Mouse (Mus musculus) hindbrain, postnatal 0 days (tissue): Measurements from ENCODE around the gene Plekho2. TPM values are rescaled to one million over a fixed set of nuclear protein-coding genes. Genes with fewer than 3 reads are reported as not detected.

Source experiments
- ATAC-seq: fragments of 200-750 bp; cut with Nextera tagmentation; 2 replicates; pipeline ENCODE4 v1.8.0; 2017; ENCODE audit warnings: mild to moderate bottlenecking, moderate TSS enrichment, moderate library complexity
- DNase-seq: peaks from one replicate; pipeline ENCODE4 v3.0.0-alpha.2; 2015; ENCODE audit warnings: low spot score
- H3K27ac ChIP-seq: fragments of 300-500 bp; sonication (generic); 2 replicates; pipeline ENCODE4 v1.5.1; 2014; ENCODE audit warnings: mild to moderate bottlenecking
- H3K27me3 ChIP-seq: fragments of 300-500 bp; sonication (generic); 2 replicates; pipeline ENCODE4 v1.6.1; 2014; ENCODE audit warnings: low read length, mixed read lengths; ENCODE audit not compliant: insufficient read depth
- H3K36me3 ChIP-seq: fragments of 300-500 bp; sonication (generic); 2 replicates; pipeline ENCODE4 v1.6.1; 2014; ENCODE audit warnings: low read length, mixed read lengths; ENCODE audit not compliant: insufficient read depth
- H3K4me1 ChIP-seq: fragments of 300-500 bp; sonication (generic); 2 replicates; pipeline ENCODE4 v1.6.1; 2014; ENCODE audit warnings: antibody characterized with exemption, low read length, mixed read lengths; ENCODE audit not compliant: insufficient read depth
- H3K4me2 ChIP-seq: fragments of 300-500 bp; sonication (generic); 2 replicates; pipeline ENCODE4 v1.6.1; 2014; ENCODE audit warnings: low read depth, mild to moderate bottlenecking, low read length, moderate library complexity, mixed read lengths
- H3K4me3 ChIP-seq: fragments of 300-500 bp; sonication (generic); 2 replicates; pipeline ENCODE4 v1.5.1; 2014; ENCODE audit warnings: low read length
- H3K9ac ChIP-seq: fragments of 300-500 bp; sonication (generic); replicated peaks from 2 replicates; pipeline ENCODE4 v1.6.1; 2014; ENCODE audit warnings: mild to moderate bottlenecking, low read length, moderate library complexity, mixed read lengths
- H3K9me3 ChIP-seq: fragments of 300-500 bp; sonication (generic); 2 replicates; pipeline ENCODE4 v1.6.1; 2016; ENCODE audit warnings: low read length, mixed read lengths
- CTCF ChIP-seq: IDR thresholded peaks from 2 replicates; pipeline ENCODE4 v1.5.1; 2016; ENCODE audit warnings: antibody characterized with exemption, control low read depth, low read depth
- WGBS: fragments of 180-500 bp; shearing (Covaris S2); extraction: QIAGEN DNeasy Blood & Tissue Kit; methylation state at CpG from one replicate; pipeline ENCODE4 v1.1.7; 2014; 5-methylcytosine and 5-hydroxymethylcytosine counted together
- polyA plus RNA-seq: library from polyadenylated mRNA; unstranded; fragments of >200 nt; fragmentation: Nextera tagmentation; extraction: Ambion mirVana; gene quantifications from 2 replicates; pipeline ENCODE4 v1.2.1, GENCODE M21; 2015
- total RNA-seq: library from RNA; depleted of rRNA; stranded (reverse); fragments of >200 nt; gene quantifications from 2 replicates; pipeline ENCODE4 v1.2.3, GENCODE M21; 2014

Gene Plekho2
- total and polyA plus RNA-seq, 2 experiments from 2014 or later: 7.0 to 17.9 TPM

DNA sequence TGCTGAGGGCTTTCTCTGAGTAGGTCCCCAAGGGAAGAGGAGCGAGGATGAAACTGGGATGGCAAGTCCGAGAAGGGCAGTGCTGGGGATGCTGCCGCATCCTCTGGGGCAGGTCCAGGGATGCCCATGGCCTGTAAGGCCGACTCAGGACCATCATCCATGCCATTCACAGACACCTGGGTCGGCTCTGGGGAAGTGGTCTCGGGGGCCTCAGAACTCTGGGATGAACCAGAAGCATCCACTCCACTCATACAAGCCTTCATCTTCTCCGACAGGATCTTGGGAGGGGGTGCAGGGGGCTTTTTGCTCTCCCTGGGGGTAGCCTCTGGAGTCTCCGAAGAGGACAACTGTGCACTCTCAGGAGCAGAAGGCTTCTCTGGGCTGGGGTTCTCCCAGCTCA is 23.5 kb downstream of the Plekho2 start:
- no peak for DNase-seq
- ATAC-seq: no peak
- no peak overlapping the region for H3K27ac ChIP-seq
- no peak overlapping the region for H3K4me2 ChIP-seq
- H3K27me3 ChIP-seq: no peaks in the 10 kb centered on the region
- peaks cover 3% of the 10 kb centered on the region; the same call in 1 of the 2 replicates for H3K4me1 ChIP-seq
- WGBS: 95% methylated on average over 8 of the region's 8 CpGs
- H3K9me3 ChIP-seq: no peaks in the 10 kb centered on the region
- H3K36me3 ChIP-seq: peaks cover 12% of the 10 kb centered on the region; the same call in 1 of the 2 replicates
- H3K9ac ChIP-seq: no peak overlapping the region
- no peak overlapping the region for H3K4me3 ChIP-seq
- TF ChIP-seq CTCF: no peak

DNA sequence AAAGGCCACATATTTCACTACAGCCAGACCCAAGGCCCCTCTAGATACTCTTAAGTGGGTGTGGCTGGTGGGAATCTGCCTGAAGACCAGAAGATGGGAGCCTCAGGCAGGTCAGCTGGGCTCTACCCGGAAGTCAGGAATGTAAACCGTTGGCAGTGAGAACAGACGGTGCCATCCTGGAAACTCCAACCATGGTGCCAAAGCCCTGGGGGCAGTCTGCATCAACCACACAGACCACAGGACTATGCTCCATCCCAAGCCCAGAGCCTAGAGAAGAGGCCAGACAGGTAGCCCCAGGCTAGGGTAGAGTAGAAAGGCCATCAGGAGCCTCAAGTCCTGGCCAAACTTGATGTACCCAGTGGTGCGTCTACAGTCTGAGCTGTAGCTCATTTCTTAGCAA is 24.2 kb downstream of the Plekho2 start:
- H3K27ac ChIP-seq: no peak overlapping the region
- ATAC-seq: no peak
- H3K9me3 ChIP-seq: no peaks in the 10 kb centered on the region
- H3K9ac ChIP-seq: no peak overlapping the region
- 85% methylated on average over 4 of the region's 4 CpGs for WGBS
- TF ChIP-seq CTCF: no peak
- DNase-seq: no peak
- peaks cover 6% of the 10 kb centered on the region; the same call in 1 of the 2 replicates for H3K4me1 ChIP-seq
- no peak overlapping the region for H3K4me3 ChIP-seq
- H3K36me3 ChIP-seq: peaks cover 12% of the 10 kb centered on the region; the same call in 1 of the 2 replicates
- no peaks in the 10 kb centered on the region for H3K27me3 ChIP-seq
- no peak overlapping the region for H3K4me2 ChIP-seq

GRCm38 (mm10) chr9:65555001-65555405 is 24.8 kb downstream of the Plekho2 start:
- TF ChIP-seq CTCF: no peak
- H3K4me3 ChIP-seq: no peak overlapping the region
- H3K27me3 ChIP-seq: no peaks in the 10 kb centered on the region
- H3K9ac ChIP-seq: no peak overlapping the region
- WGBS: 18% methylated on average over 5 of the region's 5 CpGs
- DNase-seq: no peak
- peaks cover 6% of the 10 kb centered on the region; the same call in 1 of the 2 replicates for H3K4me1 ChIP-seq
- ATAC-seq: no peak
- no peak overlapping the region for H3K27ac ChIP-seq
- H3K9me3 ChIP-seq: no peaks in the 10 kb centered on the region
- H3K4me2 ChIP-seq: no peak overlapping the region
- peaks cover 12% of the 10 kb centered on the region; the same call in 1 of the 2 replicates for H3K36me3 ChIP-seq

GRCm38 (mm10) chr9:65552711-65553110 is 27.1 kb downstream of the Plekho2 start:
- Histone ChIP-seq H3K36me3 (peaks cover 12% of the 10 kb centered on the region; the same call in 1 of the 2 replicates), H3K4me2 (no peak overlapping the region), H3K4me3 (no peak overlapping the region), H3K9me3 (no peaks in the 10 kb centered on the region), H3K9ac (no peak overlapping the region), H3K27me3 (no peaks in the 10 kb centered on the region), H3K4me1 (peaks cover 6% of the 10 kb centered on the region; the same call in 1 of the 2 replicates), H3K27ac (no peak overlapping the region)
- WGBS: 97% methylated on average over 2 of the region's 2 CpGs
- no peak for TF ChIP-seq CTCF
- ATAC-seq (no peak), DNase-seq (no peak)

DNA sequence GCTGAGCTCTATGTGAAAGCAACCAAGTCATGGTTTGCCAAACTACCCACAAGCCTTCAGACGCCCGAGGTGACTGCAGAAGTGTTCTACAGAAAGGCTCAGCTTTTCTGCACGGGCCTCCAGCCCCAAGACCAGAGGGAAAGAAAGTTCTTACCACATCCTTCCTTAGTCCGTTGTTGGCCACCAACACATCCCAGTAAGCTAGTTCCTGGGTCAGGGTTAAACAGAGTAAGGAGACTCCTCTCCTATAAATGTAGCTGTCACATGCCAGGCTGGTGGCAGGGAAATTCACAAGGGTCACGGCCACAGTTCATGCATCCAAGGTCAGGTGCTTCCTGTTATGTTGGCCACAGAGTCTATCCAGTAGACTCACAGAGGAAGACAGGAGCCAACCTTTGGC is 27.7 kb downstream of the Plekho2 start:
- no peak overlapping the region for H3K4me2 ChIP-seq
- no peaks in the 10 kb centered on the region for H3K9me3 ChIP-seq
- H3K27me3 ChIP-seq: no peaks in the 10 kb centered on the region
- peaks cover 12% of the 10 kb centered on the region; the same call in 1 of the 2 replicates for H3K36me3 ChIP-seq
- no peak overlapping the region for H3K4me3 ChIP-seq
- TF ChIP-seq CTCF: no peak
- H3K27ac ChIP-seq: no peak overlapping the region
- DNase-seq: no peak
- no peak for ATAC-seq
- no peak overlapping the region for H3K9ac ChIP-seq
- 90% methylated on average over 5 of the region's 5 CpGs for WGBS
- H3K4me1 ChIP-seq: peaks cover 6% of the 10 kb centered on the region; the same call in 1 of the 2 replicates

DNA sequence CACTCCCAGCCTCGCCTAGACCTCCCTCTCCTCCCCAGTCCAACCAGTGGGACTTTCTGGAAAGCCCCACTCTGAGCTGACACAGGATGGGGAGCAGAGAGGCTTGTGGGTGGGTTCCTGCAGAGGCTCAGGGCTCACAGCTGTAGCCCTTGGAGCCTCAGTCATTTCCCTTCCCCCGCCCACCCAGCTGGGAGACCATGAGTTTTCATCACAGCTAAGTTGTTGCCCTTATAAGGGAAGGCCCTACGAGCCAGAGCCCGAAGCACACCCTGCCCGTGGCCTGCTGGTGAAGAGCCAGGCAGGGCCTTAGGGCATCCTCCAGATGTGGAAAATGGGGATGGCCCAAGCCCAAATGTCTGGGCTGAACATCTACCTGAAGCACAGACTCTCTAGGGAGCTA is 28.8 kb downstream of the Plekho2 start:
- peak; percentile 18 for DNase-seq
- H3K27me3 ChIP-seq: no peaks in the 10 kb centered on the region
- TF ChIP-seq CTCF: no peak
- H3K27ac ChIP-seq: no peak overlapping the region
- no peaks in the 10 kb centered on the region for H3K9me3 ChIP-seq
- H3K9ac ChIP-seq: no peak overlapping the region
- H3K4me3 ChIP-seq: no peak overlapping the region
- H3K4me1 ChIP-seq: peaks cover 9% of the 10 kb centered on the region
- H3K4me2 ChIP-seq: no peak overlapping the region
- WGBS: 45% methylated on average over 5 of the region's 5 CpGs
- ATAC-seq: peak; percentile 39; the same call in 1 of the 2 replicates
- peaks cover 5% of the 10 kb centered on the region; the same call in 1 of the 2 replicates for H3K36me3 ChIP-seq

DNA sequence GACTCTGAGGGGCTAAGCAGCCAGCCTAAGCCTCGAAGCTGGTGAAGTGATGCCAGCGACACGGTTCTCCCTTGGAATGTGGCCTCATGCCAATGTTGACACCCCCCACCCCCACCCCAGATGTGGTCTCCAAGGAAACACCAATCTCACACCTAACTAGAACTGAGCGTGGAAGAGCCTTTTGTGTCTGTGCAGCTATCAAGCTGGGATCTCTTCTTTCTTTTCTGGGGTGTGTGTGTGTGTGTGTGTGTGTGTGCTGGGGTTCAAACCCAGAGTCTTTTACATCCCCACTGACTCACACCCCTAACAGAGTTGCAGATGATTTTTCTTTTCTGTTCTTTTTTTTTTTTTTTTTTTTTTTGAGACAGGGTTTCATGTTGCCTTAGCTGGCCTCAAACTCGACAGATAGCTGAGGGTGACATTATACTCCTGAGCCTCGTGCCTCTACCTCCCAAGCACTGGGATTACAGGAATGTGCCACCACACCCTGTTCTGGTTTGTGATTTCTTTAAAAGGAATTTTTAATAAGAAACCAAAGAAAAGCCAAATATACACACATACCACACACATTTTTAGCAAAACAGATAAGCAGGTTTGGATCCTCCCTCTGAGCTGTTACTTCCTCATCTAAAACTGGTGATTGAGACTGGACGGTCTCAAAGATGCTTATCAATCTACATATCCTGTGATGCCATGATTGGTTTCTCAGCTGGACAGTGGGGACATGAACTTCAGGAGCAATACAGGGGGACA is 29.6 kb downstream of the Plekho2 start:
- H3K4me3 ChIP-seq: no peak overlapping the region
- no peak for TF ChIP-seq CTCF
- no peak for ATAC-seq
- WGBS: 22% methylated on average over 7 of the region's 7 CpGs
- H3K27ac ChIP-seq: peak overlapping the region; percentile 45; the same call in 1 of the 2 replicates
- no peak for DNase-seq
- H3K4me1 ChIP-seq: peaks cover 15% of the 10 kb centered on the region
- H3K27me3 ChIP-seq: no peaks in the 10 kb centered on the region
- no peak overlapping the region for H3K9ac ChIP-seq
- H3K4me2 ChIP-seq: no peak overlapping the region
- no peaks in the 10 kb centered on the region for H3K36me3 ChIP-seq
- no peaks in the 10 kb centered on the region for H3K9me3 ChIP-seq
